Mouse (Mus musculus): ENCODE data around the gene Tmem107.

DNA sequence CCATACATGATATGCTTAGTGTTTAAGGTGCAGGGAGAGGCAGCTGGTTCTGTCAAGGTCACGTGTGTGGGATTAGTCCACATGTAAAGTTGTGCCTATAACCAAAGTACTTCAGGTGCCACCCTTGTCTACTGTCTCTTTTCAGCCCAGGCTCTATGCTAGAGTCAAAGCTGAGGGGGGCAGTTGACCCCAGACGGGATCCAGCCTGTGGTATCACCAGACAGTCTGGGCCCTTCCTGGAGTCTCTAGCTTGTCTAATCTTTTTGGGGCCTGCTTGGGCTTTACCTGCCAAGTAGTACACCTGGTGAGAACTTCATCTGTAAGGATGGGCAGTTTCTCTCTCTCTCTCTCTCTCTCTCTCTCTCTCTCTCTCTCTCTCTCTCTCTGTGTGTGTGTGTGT lies 17.0 kb downstream of the Tmem107 start:
- TF ChIP-seq CTCF (IDR thresholded peaks at IDR 0.05; ENCODE audit: borderline replicate concordance, insufficient read depth, low read depth, low read length) = no peak
- no peak for TF ChIP-seq POLR2A (IDR thresholded peaks at IDR 0.05; ENCODE audit: borderline replicate concordance, insufficient read depth, low read length)

All from cerebellum, adult 2 months (tissue).